Mouse (Mus musculus) spleen, embryonic (tissue): ENCODE measurements around the gene Nop53.

Experiments used
- CTCF ChIA-PET: fragments of 350-600 bp; sonication (Branson Sonifier 250); formaldehyde crosslinking; loops from one replicate; lab custom pipeline; 2022; lab: Charles Lee

The Nop53 gene

DNA sequence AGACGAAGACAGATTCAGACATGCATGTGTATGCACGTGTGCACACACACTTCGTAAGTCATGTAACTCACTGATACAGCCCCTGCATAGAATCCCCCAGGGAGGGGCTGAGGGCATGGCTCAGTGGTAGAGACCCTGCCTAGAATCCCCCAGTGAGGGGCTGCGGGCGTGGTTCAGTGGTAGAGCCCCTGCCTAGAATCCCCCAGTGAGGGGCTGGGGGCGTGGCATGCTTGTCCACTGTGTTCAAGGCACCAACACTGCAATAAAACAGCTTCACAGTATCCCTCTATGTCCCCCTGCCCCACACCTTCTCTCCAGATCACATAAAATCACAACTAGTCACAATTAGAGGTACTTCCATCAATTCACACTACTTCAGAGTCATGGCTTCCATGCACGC is 15.9 kb upstream of the Nop53 start:
- CTCF ChIA-PET: no interaction called here

DNA sequence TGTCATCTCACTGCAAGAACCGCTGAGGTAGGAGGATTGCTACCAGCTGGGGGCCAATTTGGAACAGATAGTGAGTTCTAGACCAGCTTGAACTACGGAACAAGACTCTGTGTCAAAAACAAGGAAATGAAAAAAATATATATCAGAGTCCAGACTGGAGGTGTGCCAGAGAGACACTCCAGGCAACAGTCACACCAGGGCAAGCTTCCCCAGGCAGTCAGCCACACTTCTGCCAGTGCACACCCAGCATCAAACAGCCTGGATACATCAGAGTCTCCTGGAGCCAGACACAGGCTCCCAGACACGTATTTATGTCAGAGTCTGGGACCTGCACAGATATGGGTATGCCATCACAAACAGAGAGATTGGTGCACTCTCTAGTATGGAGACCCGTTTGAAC is 15.4 kb upstream of the Nop53 start:
- CTCF ChIA-PET: no interaction called here

DNA sequence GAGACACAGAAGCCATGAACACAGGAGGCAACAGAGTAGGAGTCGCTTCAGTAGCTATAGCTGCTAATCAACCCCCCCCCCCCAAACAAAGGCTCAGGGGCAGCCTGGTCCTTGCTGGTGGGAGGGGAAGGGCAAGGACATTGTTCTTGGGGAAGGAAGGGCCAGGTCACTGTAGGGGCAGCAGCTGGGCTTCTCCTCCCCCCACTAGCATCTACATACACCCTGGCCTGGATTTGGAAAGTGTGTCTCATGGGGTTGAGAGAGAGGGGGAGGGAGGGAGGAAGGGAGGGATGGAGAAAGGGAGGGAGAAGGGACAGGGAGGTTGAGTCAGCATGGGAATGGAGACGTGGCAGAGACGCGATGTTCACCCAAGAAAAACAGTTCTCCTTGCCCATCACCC is 14.8 kb upstream of the Nop53 start:
- CTCF ChIA-PET: interaction anchor here (0.6 to 1.6 kb wide), 4 partner anchors 13 to 261 kb away, joined by 3 to 5 read pairs (median 4); partner anchors contain the start of gene Dhx34

DNA sequence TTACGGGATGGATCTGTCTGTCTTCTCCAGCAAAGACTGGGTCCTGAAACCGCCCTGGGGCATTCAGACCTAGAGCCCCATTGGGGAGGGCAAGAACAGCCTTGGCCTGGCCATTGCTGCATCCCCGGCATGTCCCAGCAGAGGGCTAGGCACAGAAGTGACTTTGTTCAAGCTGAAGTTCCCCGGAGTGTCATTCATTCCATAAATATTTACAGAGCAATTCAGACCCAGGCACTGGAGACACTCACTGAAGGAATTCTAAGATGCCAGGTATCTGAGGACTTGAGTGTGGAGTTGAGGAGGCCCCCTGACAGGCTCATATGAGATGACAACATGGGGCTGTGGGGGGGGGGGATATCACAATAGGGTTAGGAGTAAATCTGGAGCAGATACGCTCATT is 10.3 kb upstream of the Nop53 start:
- CTCF ChIA-PET: no interaction called here

DNA sequence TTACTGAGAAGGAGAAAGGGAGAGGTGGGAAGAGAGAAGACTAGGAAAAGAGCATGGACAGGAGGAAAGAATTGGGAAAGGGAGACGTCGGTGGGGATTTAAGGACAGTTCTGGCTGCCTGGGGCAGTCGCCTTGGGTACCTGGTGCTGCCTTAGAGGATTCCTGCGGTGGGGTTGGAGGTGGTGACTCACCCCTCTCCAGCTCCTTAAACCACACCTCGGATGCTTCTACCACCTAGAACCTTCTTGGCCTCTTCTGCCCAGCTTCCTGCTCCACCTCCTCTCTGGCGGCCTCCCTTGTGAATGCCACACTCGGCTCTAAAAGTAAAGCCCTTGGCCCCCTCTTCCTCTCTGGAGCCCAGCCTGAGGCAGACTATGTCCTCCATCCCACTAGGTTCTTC is 9.6 kb upstream of the Nop53 start:
- CTCF ChIA-PET: no interaction called here

DNA sequence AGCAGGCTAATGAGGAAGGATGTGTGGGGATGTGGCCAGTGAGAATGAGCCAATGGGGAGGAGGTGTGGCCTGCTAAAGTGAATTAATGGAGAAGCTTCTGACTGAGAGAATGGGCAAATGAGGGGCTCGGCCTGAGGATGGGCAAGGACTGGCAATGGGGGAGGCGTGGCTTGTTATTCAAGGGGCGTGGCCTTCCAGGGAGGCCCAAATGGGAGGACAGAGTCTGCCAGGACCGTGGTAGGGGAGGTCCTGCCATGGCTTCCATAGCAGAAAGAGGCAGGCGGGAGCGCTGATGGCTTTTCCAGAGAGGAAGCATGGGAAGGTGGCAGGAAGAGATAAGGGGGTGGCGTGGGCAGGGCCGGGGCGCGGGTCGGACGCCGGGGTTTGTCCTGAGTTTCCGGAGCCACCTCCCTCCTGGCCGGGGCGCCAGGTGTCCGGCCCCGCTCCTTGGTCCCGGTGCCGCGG is 9.1 kb upstream of the Nop53 start:
- CTCF ChIA-PET: no interaction called here

DNA sequence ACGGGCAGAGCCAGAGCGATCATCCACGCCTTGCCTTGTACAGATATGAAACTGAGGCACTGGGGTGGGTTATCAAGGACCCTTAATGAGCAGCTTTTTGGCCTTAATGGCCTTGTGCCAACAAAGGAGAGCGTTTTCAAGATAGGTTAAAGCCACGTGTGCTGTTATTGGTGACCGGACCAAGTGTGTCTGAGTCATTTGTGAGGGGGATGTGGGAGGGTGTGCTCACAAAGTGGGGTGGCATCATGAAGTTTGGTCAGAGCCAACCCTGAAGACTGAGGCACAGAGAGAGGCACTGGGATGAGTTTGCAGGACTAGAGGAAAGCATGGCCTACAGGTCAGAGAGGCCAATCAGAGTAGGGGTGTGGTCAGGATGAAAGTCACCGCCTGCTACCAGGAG is 8.6 kb upstream of the Nop53 start:
- CTCF ChIA-PET: no interaction called here

DNA sequence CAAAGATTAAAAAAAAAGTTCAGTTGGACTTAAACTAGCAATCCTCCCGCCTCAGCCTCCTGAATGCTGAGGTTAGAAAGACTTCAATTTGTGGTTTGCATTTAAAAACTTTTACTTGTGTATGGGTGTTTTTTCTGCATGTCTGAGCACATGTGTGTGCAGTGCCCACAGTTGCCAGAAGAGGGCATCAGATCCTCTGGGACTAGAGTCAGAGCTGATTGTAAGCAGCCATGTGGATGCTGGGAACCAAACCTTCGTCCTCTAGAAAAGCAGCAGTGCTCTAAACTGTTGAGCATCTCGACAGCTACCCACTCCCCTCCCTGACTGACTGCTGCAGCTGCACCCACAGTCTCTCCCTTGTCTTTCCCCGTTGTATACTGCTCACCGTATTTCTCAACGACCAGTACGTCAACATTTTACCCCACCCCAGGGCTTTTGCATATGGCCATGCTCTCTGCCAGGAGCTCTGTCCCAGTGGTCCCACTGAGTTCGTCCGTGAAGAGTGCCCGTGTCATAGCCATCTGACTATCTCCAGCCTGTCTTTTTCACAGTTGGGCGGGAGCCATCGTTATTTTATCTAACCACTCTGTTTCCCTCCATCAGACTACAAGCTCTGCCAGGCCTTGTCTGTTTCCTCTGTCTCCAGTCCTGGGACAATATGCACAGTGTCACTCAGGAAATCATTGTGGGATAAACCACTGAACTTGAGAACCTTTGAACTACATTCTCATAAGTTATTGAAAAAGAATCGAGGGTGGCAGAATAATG is 7.6 kb upstream of the Nop53 start:
- CTCF ChIA-PET: interaction anchor here (0.7 kb wide), 1 partner anchor 332 kb away, joined by 3 read pairs; no protein-coding TSS in a partner anchor

DNA sequence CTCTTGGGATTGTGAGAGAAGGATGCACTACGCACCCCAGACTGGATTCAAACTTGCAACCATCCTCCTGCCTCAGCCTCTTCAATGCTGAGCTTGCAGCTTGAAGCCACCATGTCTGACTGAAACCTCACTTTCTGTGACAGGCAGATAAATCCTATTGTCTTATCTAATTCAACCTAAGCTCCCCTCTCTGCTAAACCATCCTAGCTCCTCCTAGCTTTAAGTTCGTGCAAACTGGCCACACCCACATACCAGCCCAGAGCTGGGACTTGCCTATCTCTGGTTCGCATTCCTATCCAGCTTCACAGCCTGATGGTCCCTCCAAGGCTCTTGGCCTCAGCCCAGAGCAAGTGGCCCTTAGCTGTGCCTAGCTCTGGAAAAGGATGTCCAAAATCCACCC is 6.5 kb upstream of the Nop53 start:
- CTCF ChIA-PET: interaction anchor here (0.9 kb wide), 1 partner anchor 15 kb away, joined by 6 read pairs; the partner anchor contains the start of gene Ehd2

DNA sequence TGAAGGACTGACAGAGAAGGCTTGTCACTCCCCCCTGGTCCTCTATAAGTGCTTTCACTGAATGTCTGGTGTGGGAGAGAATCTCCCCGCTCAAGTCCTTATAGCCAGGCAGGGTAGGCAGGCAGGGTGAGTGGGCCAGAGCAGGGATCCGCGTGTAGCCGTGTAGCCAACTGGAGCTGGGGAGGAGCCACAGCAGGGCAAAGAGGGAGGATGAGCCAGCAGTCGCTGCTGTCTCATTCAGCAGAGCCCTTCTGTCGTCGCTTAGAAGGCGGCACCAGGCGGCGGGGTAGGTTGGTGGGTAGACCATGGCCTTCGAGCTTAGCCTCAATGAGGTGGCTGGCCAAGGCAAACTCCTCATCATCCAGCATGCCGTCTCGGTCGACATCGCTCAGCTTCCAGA is 4.1 kb upstream of the Nop53 start:
- CTCF ChIA-PET: no interaction called here

DNA sequence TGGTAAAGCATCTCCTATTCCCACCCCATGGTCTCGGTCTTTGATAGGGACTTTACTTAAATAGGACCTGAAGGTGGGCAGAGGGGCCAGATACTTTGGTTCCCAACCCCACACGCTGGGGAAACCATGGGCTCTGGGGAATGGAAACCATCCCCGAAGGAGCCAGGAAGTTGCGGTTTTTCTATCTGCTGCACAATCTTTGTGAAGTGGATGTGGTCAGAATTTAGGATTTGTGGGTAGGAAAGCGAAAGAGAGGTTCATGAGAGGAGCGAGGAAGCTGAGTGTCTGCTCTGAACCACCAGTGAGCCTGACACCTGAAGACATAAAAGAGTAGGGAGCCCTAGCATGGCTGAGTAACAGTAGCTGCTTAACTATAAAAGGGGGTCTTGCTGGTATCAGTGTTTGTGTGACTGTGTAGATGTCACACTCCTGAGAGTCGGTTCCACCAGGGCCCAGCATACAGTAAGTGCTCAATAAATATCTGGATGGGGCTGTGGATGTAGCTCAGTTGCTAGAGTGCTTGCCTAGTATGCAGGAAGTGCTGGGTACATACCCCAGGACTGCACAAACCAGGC is 3.4 kb upstream of the Nop53 start:
- CTCF ChIA-PET: interaction anchor here (0.6 to 0.7 kb wide), 2 partner anchors 24 to 257 kb away, joined by 5 to 12 read pairs; no protein-coding TSS in a partner anchor

DNA sequence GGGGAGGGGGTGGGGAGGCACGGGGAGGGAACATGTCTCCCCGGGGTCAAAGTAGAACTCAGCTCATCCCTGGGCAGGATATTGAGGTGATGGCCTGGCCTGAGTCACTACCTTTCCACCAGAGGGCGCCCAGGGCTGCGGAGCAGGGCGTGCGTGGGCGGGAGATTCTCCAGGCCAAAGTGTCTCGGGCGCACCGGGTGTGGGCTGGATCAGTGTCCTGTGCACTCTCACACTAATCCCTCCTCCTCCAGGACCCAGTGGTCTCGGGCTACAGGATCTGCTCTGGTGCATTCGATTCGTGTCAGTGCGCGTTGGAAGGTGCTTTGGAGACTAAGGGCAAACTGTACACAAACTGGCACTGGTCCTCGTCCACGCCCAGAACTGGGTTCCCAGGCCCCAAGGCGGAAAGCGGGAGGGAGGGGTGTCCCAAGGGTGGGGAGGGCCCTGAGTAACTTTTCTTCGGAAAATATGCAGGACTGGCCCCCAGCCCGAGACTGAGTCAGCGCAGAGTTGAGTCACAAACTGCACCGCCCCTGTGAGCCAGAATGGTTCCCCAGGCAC is 2.6 kb upstream of the Nop53 start:
- CTCF ChIA-PET: interaction anchor here (0.6 to 1.1 kb wide), 5 partner anchors 12 to 1109 kb away, joined by 3 to 12 read pairs (median 3); no protein-coding TSS in a partner anchor

DNA sequence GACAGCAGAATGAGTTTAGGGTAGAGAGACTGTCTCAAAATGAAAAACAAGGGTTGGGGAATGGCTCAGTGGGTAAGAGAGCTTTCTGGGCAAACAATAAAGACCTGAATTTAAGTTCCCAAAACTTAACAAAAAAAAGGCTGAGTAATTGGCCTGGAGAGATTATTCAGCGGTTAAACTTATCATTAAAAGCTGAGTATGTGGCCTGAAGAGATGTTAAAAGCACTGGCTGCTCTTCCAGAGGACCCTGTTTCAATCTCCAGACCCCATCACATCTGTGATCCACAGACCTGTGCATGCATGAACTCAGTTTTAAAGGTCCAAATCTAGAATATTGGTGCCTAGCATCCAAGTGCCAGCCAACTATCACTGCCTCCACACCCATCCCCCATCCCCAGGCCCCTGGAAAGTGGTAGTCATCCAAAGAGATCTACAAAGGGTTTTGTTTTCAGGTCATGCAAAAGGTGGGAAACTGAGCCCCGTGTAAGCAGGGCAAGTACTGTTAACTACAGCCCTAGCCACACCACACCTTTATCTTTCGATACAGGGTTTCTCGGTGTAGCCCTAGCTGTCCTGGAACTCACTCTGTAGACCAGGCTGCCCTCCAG is 1.9 kb upstream of the Nop53 start:
- CTCF ChIA-PET: interaction anchor here (0.7 to 1.1 kb wide), 4 partner anchors 12 to 515 kb away, joined by 3 read pairs; no protein-coding TSS in a partner anchor

DNA sequence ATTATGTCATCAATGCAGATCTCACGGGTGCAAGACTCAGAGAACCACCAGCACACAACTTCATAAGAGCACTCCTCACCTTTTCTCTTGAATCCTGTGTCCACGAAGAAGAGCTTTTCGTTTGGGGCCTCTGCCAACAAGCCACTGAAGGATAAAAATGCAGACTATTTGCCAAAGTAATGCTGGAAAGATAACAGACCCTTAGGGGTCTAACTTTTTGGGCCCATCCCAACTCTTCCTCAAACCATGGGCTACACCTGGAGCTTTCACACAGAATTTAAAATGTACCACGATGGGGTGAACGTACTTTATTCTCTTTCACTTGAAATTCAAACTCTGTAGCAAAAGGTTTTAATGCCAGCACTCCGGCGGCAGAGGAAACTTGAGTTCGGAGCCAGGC is 663 bp downstream of the Nop53 start:
- CTCF ChIA-PET: no interaction called here

DNA sequence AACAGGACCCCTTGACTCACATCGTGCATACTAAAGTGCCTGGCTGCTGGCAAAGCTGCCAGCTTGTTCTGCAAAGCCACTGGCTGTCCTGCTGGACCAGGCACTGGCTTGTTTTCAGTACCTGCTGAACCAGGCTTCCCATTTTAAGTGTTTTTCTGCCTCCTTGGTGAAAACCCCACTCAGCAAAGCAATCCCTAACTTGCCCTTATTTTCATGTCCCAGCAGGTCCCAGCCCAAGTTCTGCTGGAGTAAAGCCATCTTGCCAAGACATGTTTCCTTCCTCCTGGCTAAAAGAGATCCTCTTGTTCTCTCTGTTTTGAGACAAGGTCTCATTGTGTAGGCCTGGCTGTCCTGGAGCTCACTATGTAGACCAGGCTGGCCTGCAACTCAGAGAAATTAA is 1.6 kb downstream of the Nop53 start:
- CTCF ChIA-PET: no interaction called here

DNA sequence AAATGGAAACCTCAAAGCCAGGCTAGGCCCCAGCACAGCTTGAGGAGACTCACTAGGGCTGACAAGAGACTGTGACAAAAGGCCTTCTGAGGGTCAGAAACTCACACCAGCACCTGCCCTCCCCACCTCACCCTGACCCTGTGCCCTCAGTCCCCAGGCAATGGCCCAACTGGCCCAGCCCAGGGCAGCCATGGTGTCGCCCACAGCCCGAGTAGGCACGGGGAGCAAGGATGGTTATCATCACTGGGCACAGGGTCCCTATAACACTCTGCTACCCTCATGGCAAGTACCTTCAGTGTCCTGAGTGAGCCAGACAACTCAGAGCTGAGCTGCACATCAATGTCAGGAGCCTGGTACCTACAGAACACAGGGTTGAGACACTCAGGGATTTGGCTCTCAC is 7.3 kb downstream of the Nop53 start:
- CTCF ChIA-PET: interaction anchor here (0.6 kb wide), 1 partner anchor 334 kb away, joined by 4 read pairs; no protein-coding TSS in a partner anchor

DNA sequence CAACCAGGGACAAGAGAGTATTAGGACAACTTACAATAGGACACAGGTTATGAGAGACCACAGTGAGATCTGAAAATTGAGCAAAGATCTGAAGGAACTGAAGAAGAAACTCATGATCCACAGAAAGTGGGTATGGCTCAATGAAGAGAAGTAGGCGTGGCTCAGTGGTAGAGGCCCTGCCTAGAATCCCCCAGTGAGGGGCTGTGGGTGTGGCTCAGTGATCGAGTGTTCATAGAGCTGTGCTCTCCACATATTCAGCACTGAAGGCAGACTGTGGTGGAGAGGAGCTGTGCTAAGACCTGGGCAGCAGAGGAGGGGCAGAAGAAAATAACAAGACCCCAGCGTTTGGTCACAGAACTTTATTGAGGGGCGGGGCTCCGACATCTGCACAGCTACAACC is 8.4 kb downstream of the Nop53 start:
- CTCF ChIA-PET: interaction anchor here (0.8 kb wide), 1 partner anchor 24 kb away, joined by 4 read pairs; no protein-coding TSS in a partner anchor

DNA sequence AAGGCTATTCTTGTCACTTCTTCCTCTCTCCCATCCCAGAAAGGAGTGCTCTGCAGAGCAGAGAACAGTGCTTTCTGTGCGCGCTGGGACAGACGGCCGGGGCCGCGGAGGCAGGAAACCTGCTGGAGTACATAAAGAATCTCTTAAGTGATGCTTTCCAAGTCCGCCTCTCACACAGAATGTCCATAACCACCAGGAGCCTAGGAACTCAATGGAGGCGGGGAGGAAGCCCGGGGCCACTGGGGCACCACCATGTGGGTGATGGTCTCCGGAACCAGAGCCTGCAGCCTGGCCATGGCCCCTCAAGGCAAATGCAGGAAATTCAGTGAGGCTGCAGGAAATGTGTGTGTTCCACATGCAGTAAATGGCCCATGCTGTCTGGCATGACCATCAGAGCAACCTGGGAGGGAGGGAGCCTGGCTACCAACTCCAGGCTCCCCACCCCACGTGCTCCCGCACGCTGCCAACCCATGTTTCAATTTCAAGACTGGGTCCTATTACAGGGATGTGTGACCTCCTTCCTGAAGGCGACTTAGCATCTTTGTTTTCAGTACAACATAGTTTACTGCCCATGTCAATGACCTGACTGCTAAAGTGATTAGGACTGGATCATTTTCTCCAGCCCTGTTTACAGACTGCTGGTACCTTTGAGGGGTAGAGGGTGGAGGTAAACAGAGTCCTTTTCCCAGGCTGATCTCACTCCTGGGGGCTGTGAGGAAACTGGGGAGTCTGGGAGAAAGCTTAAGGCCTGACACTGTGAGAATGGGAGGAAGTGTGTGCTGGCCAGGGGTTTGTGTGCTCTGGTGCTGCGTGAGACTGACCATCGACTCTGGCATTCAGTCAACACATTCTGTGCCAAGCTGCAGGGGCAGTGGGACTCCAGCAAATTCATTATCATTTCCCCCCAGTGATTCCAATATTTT is 12.2 kb downstream of the Nop53 start:
- CTCF ChIA-PET: no interaction called here

DNA sequence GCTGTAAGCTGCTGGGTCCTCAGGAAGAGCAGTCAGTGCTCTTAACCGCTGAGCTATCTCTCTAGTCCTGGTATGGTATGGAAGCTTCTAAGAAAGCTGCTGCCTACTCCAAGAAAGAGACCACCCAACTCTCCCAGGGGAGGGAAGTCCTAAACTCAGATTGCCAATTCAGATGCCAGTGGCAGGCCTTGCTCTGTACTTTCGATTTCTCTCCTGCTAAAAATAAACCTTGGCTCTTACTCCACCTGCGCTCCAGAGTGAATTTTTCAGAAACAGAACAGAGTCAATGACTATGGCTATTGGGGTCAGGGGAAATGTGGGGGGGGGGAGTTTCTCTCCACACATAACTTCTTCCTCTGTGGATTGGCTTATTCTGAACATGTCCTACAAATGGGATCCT is 14.2 kb downstream of the Nop53 start:
- CTCF ChIA-PET: no interaction called here

DNA sequence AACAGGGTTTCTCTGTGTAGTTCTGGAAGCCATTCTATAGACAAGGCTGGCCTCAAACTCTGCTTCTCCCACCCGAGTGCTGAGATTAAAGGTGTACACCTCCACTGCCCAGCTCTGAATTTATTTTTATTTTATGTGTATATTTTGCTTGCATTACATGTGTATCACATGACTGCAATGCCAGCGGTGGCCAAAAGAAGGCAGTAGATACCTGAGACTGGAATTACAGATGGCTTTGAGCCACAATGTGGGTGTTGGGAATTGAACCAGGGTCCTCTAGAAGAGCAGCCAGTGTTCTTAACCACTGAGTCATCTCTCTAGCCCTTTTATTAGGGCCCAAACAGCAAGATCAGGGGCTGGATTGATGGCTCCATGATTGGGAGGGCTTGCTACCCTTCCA is 15.3 kb downstream of the Nop53 start:
- CTCF ChIA-PET: interaction anchor here (0.5 to 0.7 kb wide), 2 partner anchors 46 to 108 kb away, joined by 7 to 15 read pairs; no protein-coding TSS in a partner anchor

DNA sequence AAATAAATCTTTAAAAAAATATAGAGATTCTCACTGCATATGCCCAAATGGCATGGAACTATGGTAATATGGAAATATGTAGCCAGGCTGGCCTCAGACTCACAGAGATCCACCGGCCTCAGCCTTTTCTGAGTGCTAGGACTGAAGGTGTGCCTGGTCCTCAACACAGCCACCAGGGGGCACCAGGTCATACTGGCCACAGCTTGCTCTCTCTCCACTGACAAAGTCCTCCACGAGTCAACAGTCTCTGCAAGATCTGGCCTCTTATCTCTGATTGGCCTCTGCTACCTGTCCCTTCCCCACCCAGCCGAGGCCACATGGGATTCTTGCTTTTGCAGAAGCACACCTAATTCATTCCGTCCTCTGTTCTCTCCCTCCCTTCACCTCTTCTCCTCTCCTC is 16.0 kb downstream of the Nop53 start:
- CTCF ChIA-PET: interaction anchor here (0.5 to 0.7 kb wide), 2 partner anchors 34 to 108 kb away, joined by 3 to 7 read pairs; no protein-coding TSS in a partner anchor
